ENCODE assay signal across 10 mouse cellular contexts in the genomic region with DNA sequence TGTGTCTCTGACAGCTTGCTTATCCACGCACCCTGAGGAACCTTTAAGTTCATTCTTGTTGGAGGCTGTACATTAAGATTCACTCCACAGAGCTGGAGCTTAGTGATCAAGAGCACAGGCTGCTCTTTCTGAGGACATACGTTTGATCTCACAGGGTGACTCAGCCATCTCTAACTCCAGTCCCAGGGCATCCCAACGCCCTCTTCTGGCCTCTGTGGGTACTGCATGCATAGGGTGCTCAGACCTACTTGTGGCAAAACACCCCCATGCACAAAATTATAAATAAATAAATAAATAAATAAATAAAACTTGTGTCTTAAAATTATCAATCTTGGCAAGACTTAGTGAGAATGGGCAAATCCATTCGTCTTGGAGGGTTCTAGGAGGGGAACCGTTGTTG. TPM values are rescaled to one million over a fixed set of nuclear protein-coding genes. Genes with fewer than 3 reads are reported as not detected.
DNase-seq lines count a peak whose midpoint lies in the region; ATAC-seq and TF ChIP-seq lines count a peak whose summit lies in the region.
"Had no signal": no experiment of that assay in that cellular context is flagged by ENCODE, and none has a peak within 500 bp of the region (broad histone marks: within the 10 kb centered on the region; RNA-seq: fewer than 3 reads in every experiment).

No protein-coding gene starts in this region.

- peaks cover 9% of the 10 kb centered on the region; the same call in 1 of the 2 replicates for H3K4me1 ChIP-seq in intestine, embryonic 14.5 days (replicated peaks; ENCODE audit: control insufficient read depth, insufficient read depth, low read length)
- peaks cover 9% of the 10 kb centered on the region; the same call in 1 of the 2 replicates for H3K4me1 ChIP-seq in intestine, embryonic 16.5 days (ENCODE audit: control insufficient read depth, insufficient read depth, low read length)
- peaks cover 2% of the 10 kb centered on the region; the same call in 1 of the 2 replicates for H3K4me1 ChIP-seq in embryonic fibroblast, embryonic 13.5 days (ENCODE audit: control insufficient read depth, insufficient read depth, low read length)
- peaks cover 43% of the 10 kb centered on the region for H3K4me1 ChIP-seq in hindbrain, embryonic 12.5 days

- no peaks in the 10 kb centered on the region for H3K36me3 ChIP-seq in intestine, embryonic 14.5 days (ENCODE audit: control insufficient read depth, insufficient read depth, low read length)
- no peaks in the 10 kb centered on the region for H3K36me3 ChIP-seq in intestine, embryonic 16.5 days (ENCODE audit: control insufficient read depth, insufficient read depth, low read length)
- H3K36me3 ChIP-seq in hindbrain, embryonic 12.5 days: no peaks in the 10 kb centered on the region
- H3K36me3 ChIP-seq: embryonic facial prominence, embryonic 12.5 days; neural tube, embryonic 12.5 days had no signal

- no peaks in the 10 kb centered on the region for H3K9me3 ChIP-seq in intestine, embryonic 14.5 days (ENCODE audit: control insufficient read depth, low read length)
- H3K9me3 ChIP-seq in intestine, embryonic 16.5 days (ENCODE audit: control insufficient read depth, low read length): no peaks in the 10 kb centered on the region
- H3K9me3 ChIP-seq in hindbrain, embryonic 12.5 days (replicated peaks): no peaks in the 10 kb centered on the region
- H3K9me3 ChIP-seq: embryonic facial prominence, embryonic 12.5 days; neural tube, embryonic 12.5 days had no signal

- no peak overlapping the region for H3K27ac ChIP-seq in intestine, embryonic 14.5 days (ENCODE audit: low read depth)
- H3K27ac ChIP-seq in intestine, embryonic 16.5 days (ENCODE audit: low read length): no peak overlapping the region
- no peak overlapping the region for H3K27ac ChIP-seq in embryonic fibroblast, embryonic 13.5 days (ENCODE audit: insufficient read depth, low read length)
- H3K27ac ChIP-seq in hindbrain, embryonic 12.5 days: 0 out of 2 replicates have a peak overlapping the region, but pooled peaks have one; percentile 12
- H3K27ac ChIP-seq: embryonic facial prominence, embryonic 12.5 days; neural tube, embryonic 12.5 days had no signal

- DNase-seq in intestine, embryonic 14.5 days (ENCODE audit: low spot score): peak; percentile 93
- peak; percentile 25 to 67 for DNase-seq in adrenal gland, postnatal 4 days (ENCODE audit: low spot score in 2 of 2)
- peak; percentile 81 for DNase-seq in left cerebral cortex, postnatal 4 days
- DNase-seq in monocyte, adult 2 months (ENCODE audit: low read depth in 1 of 2, low spot score in 2 of 2): peak; percentile 27 to 36
- DNase-seq in testis, postnatal 14 days (ENCODE audit: low spot score): peak; percentile 53

- intact Hi-C loops in left cerebral cortex, postnatal 4 days (cut with DNase I): loop anchor here (5.0 kb wide), 1 partner anchor 36 kb away; no protein-coding TSS in a partner anchor

- no peak overlapping the region for H3K4me2 ChIP-seq in intestine, embryonic 14.5 days (ENCODE audit: low read length)
- no peak overlapping the region for H3K4me2 ChIP-seq in intestine, embryonic 16.5 days (ENCODE audit: low read depth, low read length)
- H3K4me2 ChIP-seq in hindbrain, embryonic 12.5 days (replicated peaks): no peak overlapping the region
- H3K4me2 ChIP-seq: embryonic facial prominence, embryonic 12.5 days; neural tube, embryonic 12.5 days had no signal

- ATAC-seq in intestine, embryonic 14.5 days (replicated peaks; ENCODE audit: low FRiP score, low TSS enrichment, low read depth): no peak
- ATAC-seq in intestine, embryonic 16.5 days: no peak
- no peak for ATAC-seq in hindbrain, embryonic 12.5 days (ENCODE audit: low FRiP score)

- no peak overlapping the region for H3K9ac ChIP-seq in intestine, embryonic 14.5 days (ENCODE audit: low read length)
- no peak overlapping the region for H3K9ac ChIP-seq in intestine, embryonic 16.5 days (ENCODE audit: low read depth, low read length)
- no peak overlapping the region for H3K9ac ChIP-seq in hindbrain, embryonic 12.5 days
- H3K9ac ChIP-seq: embryonic facial prominence, embryonic 12.5 days; neural tube, embryonic 12.5 days had no signal

- TF ChIP-seq POLR2A in embryonic fibroblast, embryonic 13.5 days (IDR thresholded peaks at IDR 0.05; ENCODE audit: low read depth, low read length): no peak

- no peak overlapping the region for H3K4me3 ChIP-seq in intestine, embryonic 14.5 days (ENCODE audit: low read depth, low read length)
- H3K4me3 ChIP-seq in intestine, embryonic 16.5 days (ENCODE audit: low read length): no peak overlapping the region
- no peak overlapping the region for H3K4me3 ChIP-seq in embryonic fibroblast, embryonic 13.5 days (ENCODE audit: insufficient read depth, low read length)
- H3K4me3 ChIP-seq in hindbrain, embryonic 12.5 days: no peak overlapping the region
- H3K4me3 ChIP-seq: embryonic facial prominence, embryonic 12.5 days; neural tube, embryonic 12.5 days had no signal

- no peaks in the 10 kb centered on the region for H3K27me3 ChIP-seq in intestine, embryonic 14.5 days (replicated peaks; ENCODE audit: control insufficient read depth, insufficient read depth, low read length)
- H3K27me3 ChIP-seq in intestine, embryonic 16.5 days (replicated peaks; ENCODE audit: control insufficient read depth, insufficient read depth, low read length): no peaks in the 10 kb centered on the region
- H3K27me3 ChIP-seq in hindbrain, embryonic 12.5 days: no peaks in the 10 kb centered on the region
- H3K27me3 ChIP-seq: embryonic facial prominence, embryonic 12.5 days; neural tube, embryonic 12.5 days had no signal

- 47% methylated on average over 5 of the region's 5 CpGs for WGBS in intestine, embryonic 14.5 days
- WGBS in intestine, embryonic 16.5 days: 44% methylated on average over 5 of the region's 5 CpGs
- 28% methylated on average over 5 of the region's 5 CpGs for WGBS in hindbrain, embryonic 12.5 days

- peak; percentile 76; the same call in 1 of the 2 replicates for TF ChIP-seq CTCF in embryonic fibroblast, embryonic 13.5 days (IDR thresholded peaks at IDR 0.05; ENCODE audit: borderline replicate concordance, insufficient read depth, low read length)

RNA-seq across cellular contexts. Expression of a gene that starts 8.6 kb away (rescaled TPM):
- polyA plus RNA-seq in intestine, embryonic 14.5 days (2014; fragmentation: Nextera tagmentation; extraction: Ambion mirVana): 0.68 TPM in 1 of 2 replicates, not detected in the other
- 0.76 and 0.81 TPM in 2 replicates for polyA plus RNA-seq in intestine, embryonic 16.5 days (2015; fragmentation: Nextera tagmentation; extraction: Ambion mirVana)
- total RNA-seq in adrenal gland, postnatal 4 days (2021): not detected
- not detected in 2 replicates for polyA plus RNA-seq in embryonic fibroblast, embryonic 13.5 days (2011; ENCODE audit: insufficient read length, low read depth, missing spikeins)
- polyA plus RNA-seq in hindbrain, embryonic 12.5 days (2016; fragmentation: Nextera tagmentation; extraction: Ambion mirVana): 0.46 and 2.8 TPM in 2 replicates
- not detected for total RNA-seq in left cerebral cortex, postnatal 4 days (2021)
- polyA plus RNA-seq: neural tube, embryonic 12.5 days had no signal

RNA-seq across cellular contexts. Expression of a gene that starts 28.7 kb away (rescaled TPM):
- 43.3 and 48.9 TPM in 2 replicates for polyA plus RNA-seq in intestine, embryonic 14.5 days (2014; fragmentation: Nextera tagmentation; extraction: Ambion mirVana)
- 66.8 and 71.3 TPM in 2 replicates for polyA plus RNA-seq in intestine, embryonic 16.5 days (2015; fragmentation: Nextera tagmentation; extraction: Ambion mirVana)
- total RNA-seq in adrenal gland, postnatal 4 days (2021): 10 to 100 TPM; 49.9 to 50.4 TPM
- polyA plus RNA-seq in embryonic fibroblast, embryonic 13.5 days (2011; ENCODE audit: insufficient read length, low read depth, missing spikeins): 53.9 and 54.2 TPM in 2 replicates
- polyA plus RNA-seq in hindbrain, embryonic 12.5 days (2016; fragmentation: Nextera tagmentation; extraction: Ambion mirVana): 72.4 and 73.9 TPM in 2 replicates
- total RNA-seq in left cerebral cortex, postnatal 4 days (2021): 10 to 100 TPM; 66.1 to 70.3 TPM

RNA-seq across cellular contexts. Expression of a gene that starts 59.3 kb away (rescaled TPM):
- polyA plus RNA-seq in intestine, embryonic 14.5 days (2014; fragmentation: Nextera tagmentation; extraction: Ambion mirVana): 0.32 and 0.62 TPM in 2 replicates
- 0.34 and 0.54 TPM in 2 replicates for polyA plus RNA-seq in intestine, embryonic 16.5 days (2015; fragmentation: Nextera tagmentation; extraction: Ambion mirVana)
- total RNA-seq in adrenal gland, postnatal 4 days (2021): under 1 TPM; 0.65 to 0.76 TPM
- polyA plus RNA-seq in embryonic fibroblast, embryonic 13.5 days (2011; ENCODE audit: insufficient read length, low read depth, missing spikeins): not detected in 2 replicates
- polyA plus RNA-seq in hindbrain, embryonic 12.5 days (2016; fragmentation: Nextera tagmentation; extraction: Ambion mirVana): 0.62 and 0.68 TPM in 2 replicates
- under 1 TPM in 1 of 2 experiments, not detected in 1; 0.24 TPM for total RNA-seq in left cerebral cortex, postnatal 4 days (2021)

RNA-seq across cellular contexts. Expression of a gene that starts 59.8 kb away (rescaled TPM):
- polyA plus RNA-seq in intestine, embryonic 14.5 days (2014; fragmentation: Nextera tagmentation; extraction: Ambion mirVana): 338 and 339 TPM in 2 replicates
- polyA plus RNA-seq in intestine, embryonic 16.5 days (2015; fragmentation: Nextera tagmentation; extraction: Ambion mirVana): 341 and 355 TPM in 2 replicates
- total RNA-seq in adrenal gland, postnatal 4 days (2021): 100 to 1,000 TPM; 237 to 244 TPM
- 358 and 394 TPM in 2 replicates for polyA plus RNA-seq in embryonic fibroblast, embryonic 13.5 days (2011; ENCODE audit: insufficient read length, low read depth, missing spikeins)
- 224 and 239 TPM in 2 replicates for polyA plus RNA-seq in hindbrain, embryonic 12.5 days (2016; fragmentation: Nextera tagmentation; extraction: Ambion mirVana)
- total RNA-seq in left cerebral cortex, postnatal 4 days (2021): 100 to 1,000 TPM; 147 to 152 TPM

Comparison
In these comparisons a context has a peak if more than half of its experiments do, and no peak if none do; other contexts are left out.
1. DNase-seq: peak in every context shown above with its lines; median percentile 93 in intestine, embryonic 14.5 days; 81 in left cerebral cortex, postnatal 4 days; 53 in testis, postnatal 14 days; 46 in adrenal gland, postnatal 4 days; 32 in monocyte, adult 2 months.